Comparison of ENCODE assay signal across 8 mouse cellular contexts in genomic region chr5:74126015-74126896, GRCm38 (mm10). TPM values are rescaled to one million over a fixed set of nuclear protein-coding genes. Genes with fewer than 3 reads are reported as not detected.
A peak's percentile ranks its signal among the peaks of the same experiment; 100 is the strongest.
DNase-seq lines count a peak whose midpoint lies in the region; ATAC-seq lines count a peak whose summit lies in the region.

No protein-coding gene starts in this region.

- ATAC-seq in erythroblast, adult 5-6 weeks (replicated peaks; ENCODE audit: low FRiP score, poor library complexity, severe bottlenecking): peak; percentile 97
- ATAC-seq in midbrain, embryonic 16.5 days: peak; percentile 96

- 52% methylated on average over 32 of the region's 32 CpGs for WGBS in heart, embryonic 10.5 days
- 60% methylated on average over 32 of the region's 32 CpGs for WGBS in midbrain, embryonic 16.5 days

- peak overlapping the region; percentile 48 for H3K27ac ChIP-seq in brown adipose tissue, adult 24 weeks (replicated peaks; ENCODE audit: low read depth, low read length)
- peak overlapping the region; percentile 85 for H3K27ac ChIP-seq in heart, embryonic 10.5 days
- no peak overlapping the region for H3K27ac ChIP-seq in midbrain, embryonic 16.5 days (ENCODE audit: low read length)

- no peaks in the 10 kb centered on the region for H3K9me3 ChIP-seq in heart, embryonic 10.5 days
- H3K9me3 ChIP-seq in midbrain, embryonic 16.5 days (replicated peaks; ENCODE audit: control insufficient read depth, low read length, poor library complexity, severe bottlenecking): no peaks in the 10 kb centered on the region; the same call in 1 of the 2 replicates

- no peaks in the 10 kb centered on the region for H3K36me3 ChIP-seq in heart, embryonic 10.5 days
- H3K36me3 ChIP-seq in midbrain, embryonic 16.5 days (ENCODE audit: control insufficient read depth, insufficient read depth, low read length): no peaks in the 10 kb centered on the region

- H3K4me3 ChIP-seq in brown adipose tissue, adult 24 weeks (ENCODE audit: insufficient read depth, low read depth, low read length): peak overlapping the region; percentile 72
- peak overlapping the region; percentile 54 for H3K4me3 ChIP-seq in heart, embryonic 10.5 days
- peak overlapping the region; percentile 38 for H3K4me3 ChIP-seq in midbrain, embryonic 16.5 days (ENCODE audit: low read depth, low read length)

- DNase-seq in CD4-positive, CD25-positive, alpha-beta regulatory T cell, adult 2 months (ENCODE audit: low read depth, low spot score): peak; percentile 85
- peak; percentile 95 for DNase-seq in heart, embryonic 10.5 days (ENCODE audit: low spot score)
- DNase-seq in kidney, adult 9 months: peak; percentile 67
- peak; percentile 87 for DNase-seq in liver
- DNase-seq in spleen, postnatal 14 days (ENCODE audit: low spot score in 2 of 2): peak; percentile 52 to 57

- H3K9ac ChIP-seq in midbrain, embryonic 16.5 days (ENCODE audit: low read depth, low read length): peak overlapping the region; percentile 54; the same call in 1 of the 2 replicates

- no peaks in the 10 kb centered on the region for H3K27me3 ChIP-seq in heart, embryonic 10.5 days (ENCODE audit: insufficient read depth, poor library complexity, severe bottlenecking)
- H3K27me3 ChIP-seq in midbrain, embryonic 16.5 days (ENCODE audit: control insufficient read depth, insufficient read depth, low read depth, low read length): no peaks in the 10 kb centered on the region

- peaks cover 5% of the 10 kb centered on the region for H3K4me1 ChIP-seq in brown adipose tissue, adult 24 weeks (ENCODE audit: control insufficient read depth, insufficient read depth, insufficient read length, low read length)
- peaks cover 16% of the 10 kb centered on the region; the same call in 1 of the 2 replicates for H3K4me1 ChIP-seq in heart, embryonic 10.5 days
- H3K4me1 ChIP-seq in midbrain, embryonic 16.5 days (ENCODE audit: control insufficient read depth, insufficient read depth, low read length): no peaks in the 10 kb centered on the region

- peak overlapping the region; percentile 50 for H3K4me2 ChIP-seq in midbrain, embryonic 16.5 days (ENCODE audit: low read length)

RNA-seq across cellular contexts. Expression of gene Usp46, which starts 58.0 kb away (rescaled TPM):
- polyA plus RNA-seq in brown adipose tissue, adult 24 weeks (2012; ENCODE audit: insufficient read depth, insufficient read length, missing spikeins): 11.9 and 15.5 TPM in 2 replicates
- total RNA-seq in erythroblast, adult 5-6 weeks (2015; ENCODE audit: low replicate concordance): 91.5 and 96.6 TPM in 2 replicates
- 81.3 and 85.3 TPM in 2 replicates for total RNA-seq in erythroblast, adult 5-6 weeks (2017; ENCODE audit: low replicate concordance)
- 31.0 and 34.7 TPM in 2 replicates for polyA plus RNA-seq in heart, embryonic 10.5 days (2016; fragmentation: Nextera tagmentation; extraction: Ambion mirVana)
- polyA plus RNA-seq in midbrain, embryonic 16.5 days (2015; fragmentation: Nextera tagmentation; extraction: Ambion mirVana): 38.5 and 40.0 TPM in 2 replicates
